ENCODE assay signal across 8 mouse cellular contexts in the genomic region with DNA sequence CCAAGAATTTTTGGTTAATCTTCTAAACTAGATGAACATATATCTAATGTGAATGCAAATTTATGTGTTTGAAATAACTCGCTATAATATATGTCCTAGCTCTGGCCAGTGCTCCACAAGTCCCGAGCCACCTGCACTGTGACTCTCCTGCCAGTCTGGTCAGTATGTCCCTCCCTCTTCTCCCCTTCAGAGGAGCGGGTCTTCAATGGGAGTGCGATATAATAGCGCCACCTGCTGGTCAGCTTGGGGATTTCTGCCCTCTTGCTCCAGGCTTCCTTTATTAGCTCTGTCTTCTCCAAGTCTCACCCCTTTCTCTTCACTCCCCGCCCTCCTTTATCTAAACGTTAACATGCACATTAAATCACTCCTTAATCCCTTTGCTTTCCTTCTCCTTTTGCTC. TPM values are rescaled to one million over a fixed set of nuclear protein-coding genes. Genes with fewer than 3 reads are reported as not detected.
DNase-seq lines count a peak whose midpoint lies in the region; ATAC-seq lines count a peak whose summit lies in the region.

No protein-coding gene starts in this region.

- DNase-seq in R1 (ENCODE audit: low read depth, low spot score) = peak; percentile 83
- DNase-seq in cerebellum, adult 9-11 months = peak; percentile 71
- peak; percentile 67 to 70 for DNase-seq in frontal cortex, postnatal 25 days (ENCODE audit: low spot score in 2 of 2)
- peak; percentile 63 for DNase-seq in hindlimb bud, embryonic 11.5 days (ENCODE audit: extremely low spot score, low read depth, low spot score)
- DNase-seq in left cerebral cortex, adult 18-20 months (ENCODE audit: low spot score in 2 of 2) = peak; percentile 73 to 86
- peak; percentile 80 for DNase-seq in right cerebral cortex, postnatal 14 days
- peak; percentile 69 to 86 for DNase-seq in urinary bladder, postnatal 4 days (ENCODE audit: low spot score in 2 of 2)

- ATAC-seq in megakaryocyte-erythroid progenitor cell, adult 5-6 weeks (replicated peaks; ENCODE audit: low FRiP score, low TSS enrichment, poor library complexity, severe bottlenecking) = peak; percentile 84

RNA-seq across cellular contexts. Expression of gene Rdx, which starts 51.6 kb away (rescaled TPM):
- total RNA-seq in left cerebral cortex, adult 18-20 months (2021) = 10 to 100 TPM; 42.9 to 44.5 TPM
- 87.6 and 103 TPM in 2 replicates for total RNA-seq in megakaryocyte-erythroid progenitor cell, adult 5-6 weeks (2014; fragmentation: Nextera tagmentation)
- 320 and 325 TPM in 2 replicates for total RNA-seq in megakaryocyte-erythroid progenitor cell, adult 5-6 weeks (2017)

Comparison
In these comparisons a context has a peak if more than half of its experiments do, and no peak if none do; other contexts are left out.
1. Peak in every context shown above with its lines: DNase-seq and ATAC-seq.